Mouse (Mus musculus) ES-E14 (cell line): ENCODE data around the gene Ntn1. TPM values are rescaled to one million over a fixed set of nuclear protein-coding genes. Genes with fewer than 3 reads are reported as not detected.
A peak's percentile ranks its signal among the peaks of the same experiment; 100 is the strongest.

Experiments used
- DNase-seq: peaks from one replicate; pipeline ENCODE4 v3.0.0-alpha.2; 2013; ENCODE audit warnings: low read depth, low spot score
- H3K27ac ChIP-seq: 2 replicates; pipeline ENCODE4 v1.5.1; 2012; ENCODE audit warnings: low read depth, mild to moderate bottlenecking, low read length, moderate library complexity, mixed read lengths; ENCODE audit not compliant: poor library complexity, insufficient read depth, severe bottlenecking
- H3K36me3 ChIP-seq: 2 replicates; pipeline ENCODE4 v1.6.1; 2012; ENCODE audit warnings: mild to moderate bottlenecking, low read length, moderate library complexity, mixed read lengths; ENCODE audit not compliant: control insufficient read depth, poor library complexity, insufficient read depth, severe bottlenecking
- H3K4me1 ChIP-seq, 2 experiments: fragments of 150-350 bp in 1 of 2; sonication (generic) in 1 of 2; 2 replicates each; pipeline ENCODE4 v1.6.1; 2012; ENCODE audit warnings: low read length in 2 of 2, mild to moderate bottlenecking in 1 of 2, mixed read lengths in 1 of 2; ENCODE audit not compliant: control insufficient read depth in 2 of 2, insufficient read depth in 2 of 2, poor library complexity in 1 of 2
- H3K4me3 ChIP-seq, 2 experiments: fragments of 150-350 bp in 1 of 2; sonication (generic) in 1 of 2; 2 replicates each; pipeline ENCODE4 v1.5.1; 2012; ENCODE audit warnings: low read length in 2 of 2, low read depth in 1 of 2, mild to moderate bottlenecking in 1 of 2, mixed read lengths in 1 of 2; ENCODE audit not compliant: insufficient read depth in 1 of 2, poor library complexity in 1 of 2, severe bottlenecking in 1 of 2
- H3K9ac ChIP-seq: 2 replicates; pipeline ENCODE4 v1.6.1; 2012; ENCODE audit warnings: low read depth, mild to moderate bottlenecking, low read length, mixed read lengths; ENCODE audit not compliant: poor library complexity, insufficient read depth, severe bottlenecking
- H3K9me3 ChIP-seq: fragments of 150-350 bp; sonication (generic); 2 replicates; pipeline ENCODE4 v1.6.1; 2012; ENCODE audit warnings: low read depth, mild to moderate bottlenecking, low read length; ENCODE audit not compliant: control insufficient read depth, insufficient read depth
- CHD2 ChIP-seq: IDR thresholded peaks from 2 replicates; pipeline ENCODE4 v1.6.1; 2014; ENCODE audit warnings: mild to moderate bottlenecking, low read depth, low read length, inconsistent platforms
- HCFC1 ChIP-seq: IDR thresholded peaks from 2 replicates; pipeline ENCODE4 v1.6.1; 2012; ENCODE audit warnings: low read length, inconsistent platforms, borderline replicate concordance; ENCODE audit not compliant: insufficient read depth
- MAFK ChIP-seq: IDR thresholded peaks from 2 replicates; pipeline ENCODE4 v1.6.1; 2014; ENCODE audit warnings: mild to moderate bottlenecking, low read depth, low read length, inconsistent platforms; ENCODE audit not compliant: insufficient read depth
- ZC3H11A ChIP-seq: IDR thresholded peaks from 2 replicates; pipeline ENCODE4 v1.6.1; 2012; ENCODE audit warnings: low read depth, mild to moderate bottlenecking, inconsistent platforms, low read length, borderline replicate concordance
- ZNF384 ChIP-seq: IDR thresholded peaks from 2 replicates; pipeline ENCODE4 v1.6.1; 2012; ENCODE audit warnings: low read depth, low read length, inconsistent platforms
- in situ Hi-C, 2 experiments: fragments of 600-800 bp; cut with MboI; formaldehyde crosslinking; loops; one replicate each; pipeline ENCODE4 v1.15.1; 2025; ENCODE audit warnings: low sequenced_read_pairs in 2 of 2, inconsistent platforms in 1 of 2; ENCODE audit not compliant: unreplicated experiment in 2 of 2
- total RNA-seq: library from RNA; depleted of rRNA; stranded (reverse); fragments of 300-350 nt; gene quantifications from 2 replicates; pipeline ENCODE4 v1.2.3, GENCODE M21; 2012

Ntn1 gene
- total RNA-seq, 1 experiment: 22.6 TPM

- Histone ChIP-seq H3K36me3 (peaks cover 4% of the 10 kb centered on the region; the same call in 1 of the 2 replicates), H3K27ac (no peak overlapping the region), H3K9me3 (no peaks in the 10 kb centered on the region), H3K9ac (no peak overlapping the region), H3K4me1 (peaks cover 0 to 14% of the 10 kb centered on the region in 2 experiments; a peak in 2 of 4 replicates), H3K4me3 (no peak overlapping the region)
- DNase-seq: no peak
- in situ Hi-C loops: no loop called here
- TF ChIP-seq ZC3H11A: no peak
- no peak for TF ChIP-seq ZNF384
- TF ChIP-seq CHD2: no peak
- no peak for TF ChIP-seq MAFK
- TF ChIP-seq HCFC1: no peak
These were observed 126.8 kb downstream of the Ntn1 start for GRCm38 (mm10) chr11:68273855-68274254.

GRCm38 (mm10) chr11:68270730-68271467 lies 129.7 kb downstream of the Ntn1 start:
- H3K36me3 ChIP-seq: peaks cover 4% of the 10 kb centered on the region; the same call in 1 of the 2 replicates
- H3K27ac ChIP-seq: no peak overlapping the region
- in situ Hi-C loops: no loop called here
- H3K9ac ChIP-seq: no peak overlapping the region
- no peak overlapping the region for H3K4me3 ChIP-seq
- no peaks in the 10 kb centered on the region for H3K9me3 ChIP-seq
- peaks cover 0 to 7% of the 10 kb centered on the region in 2 experiments; a peak in 2 of 4 replicates for H3K4me1 ChIP-seq
- TF ChIP-seq HCFC1 (no peak), MAFK (no peak), ZC3H11A (no peak), CHD2 (no peak)
- no peak for DNase-seq

- DNase-seq: no peak
- no peak overlapping the region for H3K9ac ChIP-seq
- H3K27ac ChIP-seq: no peak overlapping the region
- peaks cover 2 to 13% of the 10 kb centered on the region in 2 experiments; a peak in 3 of 4 replicates for H3K4me1 ChIP-seq
- no peak overlapping the region for H3K4me3 ChIP-seq
- TF ChIP-seq MAFK: no peak
- TF ChIP-seq ZC3H11A: no peak
- no peak for TF ChIP-seq HCFC1
- no peak for TF ChIP-seq ZNF384
- TF ChIP-seq CHD2: no peak
- in situ Hi-C loops: no loop called here
- H3K9me3 ChIP-seq: no peaks in the 10 kb centered on the region
- peaks cover 2% of the 10 kb centered on the region; the same call in 1 of the 2 replicates for H3K36me3 ChIP-seq
These were observed 136.3 kb downstream of the Ntn1 start for GRCm38 (mm10) chr11:68264276-68264675.

GRCm38 (mm10) chr11:68263100-68263499 lies 137.5 kb downstream of the Ntn1 start:
- Histone ChIP-seq H3K4me1 (peaks cover 2 to 12% of the 10 kb centered on the region in 2 experiments; a peak in 3 of 4 replicates), H3K9me3 (no peaks in the 10 kb centered on the region), H3K27ac (no peak overlapping the region), H3K9ac (no peak overlapping the region), H3K36me3 (peaks cover 2% of the 10 kb centered on the region; the same call in 1 of the 2 replicates), H3K4me3 (no peak overlapping the region)
- peak; percentile 41 for DNase-seq
- TF ChIP-seq HCFC1: no peak
- TF ChIP-seq MAFK: no peak
- no peak for TF ChIP-seq ZNF384
- TF ChIP-seq CHD2: no peak
- no peak for TF ChIP-seq ZC3H11A
- in situ Hi-C loops: no loop called here
